Mouse (Mus musculus) layer of hippocampus, adult 11-12 months (tissue): ENCODE measurements around the gene Mrps11.
A peak's percentile ranks its signal among the peaks of the same experiment; 100 is the strongest.

ENCODE experiments used
- DNase-seq: peaks from one replicate; pipeline ENCODE4 v3.0.0; 2022; ENCODE audit warnings: low spot score

Gene Mrps11

DNA sequence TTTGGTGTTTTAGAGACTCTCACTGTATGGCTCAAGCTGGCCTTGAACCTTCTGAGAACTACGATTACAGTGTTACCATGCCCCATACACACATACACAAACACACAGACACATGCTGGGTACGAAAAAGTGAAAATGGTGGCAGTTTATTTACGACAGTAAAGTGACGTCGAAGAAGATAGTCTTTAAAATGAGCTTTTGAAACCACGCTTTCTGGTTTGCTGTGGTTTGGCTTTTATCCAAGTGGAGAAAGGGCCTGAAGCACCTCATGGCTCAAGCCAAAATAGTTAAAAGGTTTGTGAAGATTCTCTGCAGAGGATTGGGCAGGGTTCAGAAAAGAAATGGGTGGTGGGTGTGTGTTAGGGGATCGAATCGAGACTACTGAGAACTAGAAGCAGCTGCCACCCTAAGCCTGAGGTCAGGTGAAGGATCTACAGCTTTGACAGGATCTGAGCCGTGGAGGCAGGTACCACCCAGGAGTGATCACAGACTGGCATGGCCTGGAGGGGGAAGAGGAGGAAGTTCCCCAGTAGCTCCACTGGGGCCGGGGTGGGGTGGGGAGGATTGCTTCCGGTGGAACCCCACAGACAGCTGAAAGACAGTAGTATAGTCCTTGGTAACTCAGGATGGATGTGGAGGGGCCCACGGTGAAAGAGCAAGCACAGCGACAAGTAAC, 11.1 kb downstream of the Mrps11 start:
- no peak for DNase-seq

GRCm38 (mm10) chr7:78794571-78795092, 11.7 kb downstream of the Mrps11 start:
- no peak for DNase-seq

DNA sequence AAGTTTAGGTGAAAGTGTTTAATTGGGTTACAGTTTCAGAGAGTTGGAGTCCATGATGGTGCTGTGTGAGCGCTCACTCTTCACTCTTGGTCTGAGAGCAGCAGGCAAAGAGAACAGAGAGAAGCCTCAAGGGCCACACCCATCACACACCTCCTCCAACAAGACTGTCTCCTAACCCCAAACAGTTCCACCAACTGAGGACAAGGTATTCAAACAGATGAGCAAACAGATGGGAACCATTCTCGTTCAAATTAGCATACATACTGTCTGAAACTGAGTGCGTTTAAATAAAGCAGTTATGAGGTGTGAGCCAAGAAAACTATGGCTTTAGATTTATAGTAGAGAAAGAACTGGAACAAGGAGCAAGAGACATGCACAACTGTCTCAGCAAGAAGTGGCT, 13.7 kb downstream of the Mrps11 start:
- no peak for DNase-seq

DNA sequence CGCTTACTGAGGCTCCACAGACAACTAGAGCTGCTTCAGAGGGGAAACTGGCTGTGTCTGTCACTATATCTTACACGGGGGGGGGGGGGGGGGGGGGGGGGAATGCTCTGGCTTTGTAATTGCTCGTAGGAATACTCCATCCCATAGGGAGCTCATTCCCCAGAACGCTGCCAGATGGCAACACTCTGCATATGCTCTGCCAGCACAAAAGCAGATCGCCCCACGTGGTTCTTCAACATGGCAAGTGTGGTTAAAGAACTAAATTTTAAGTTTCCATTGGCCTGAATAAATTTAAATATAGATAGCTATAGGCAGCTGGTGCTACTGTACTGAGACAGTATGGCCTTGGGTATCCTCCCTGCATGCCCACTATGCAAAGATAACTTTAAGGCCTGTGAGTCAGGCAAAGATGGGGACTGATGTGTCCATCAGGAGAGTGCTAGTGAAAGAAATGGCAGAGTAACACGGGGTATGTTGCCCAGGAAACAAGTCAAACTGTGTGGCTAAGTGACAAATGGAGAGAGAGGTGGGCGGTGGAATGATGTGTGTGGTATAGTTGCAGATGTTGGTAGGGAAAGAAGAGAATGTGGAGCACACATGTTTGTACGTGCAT, 15.0 kb downstream of the Mrps11 start:
- peak; percentile 74 for DNase-seq

DNA sequence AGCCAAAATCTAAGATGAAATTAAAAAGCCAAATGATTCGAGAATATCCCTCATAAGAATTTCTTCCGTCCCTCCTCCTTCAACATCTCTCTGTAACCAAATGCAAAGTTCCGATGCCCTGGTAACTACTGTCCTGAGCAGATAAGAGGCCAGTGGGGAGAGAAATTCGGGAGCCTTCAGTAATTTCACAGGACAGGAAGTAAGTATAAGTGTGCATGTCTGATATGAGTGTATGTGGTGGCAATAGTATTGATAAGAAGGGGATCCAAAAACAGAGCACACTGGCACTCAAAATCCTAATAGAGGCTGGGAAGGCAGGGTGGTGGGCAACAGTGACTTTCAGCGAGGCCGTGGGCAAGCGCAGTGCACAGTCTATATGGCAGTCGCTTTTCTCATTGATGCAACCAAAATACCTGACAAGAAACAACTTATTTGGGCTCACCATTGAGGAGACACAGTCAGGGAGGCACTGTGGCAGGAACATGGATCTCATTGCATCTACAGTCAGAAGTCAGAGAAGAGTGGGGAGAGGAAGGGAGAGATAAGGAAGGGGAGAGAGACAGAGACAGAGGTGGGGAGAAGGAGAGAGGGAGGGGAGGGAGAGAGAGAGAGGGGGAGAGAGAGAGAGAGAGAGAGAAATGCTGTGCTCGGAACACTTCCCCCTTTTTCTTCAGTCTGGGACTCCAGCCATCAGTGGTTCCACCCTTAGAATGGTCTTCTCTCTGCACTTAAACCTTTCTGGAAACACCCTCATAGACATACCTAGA, 17.0 kb downstream of the Mrps11 start:
- DNase-seq, result no peak

GRCm38 (mm10) chr7:78803841-78804240, 20.9 kb downstream of the Mrps11 start:
- no peak for DNase-seq

DNA sequence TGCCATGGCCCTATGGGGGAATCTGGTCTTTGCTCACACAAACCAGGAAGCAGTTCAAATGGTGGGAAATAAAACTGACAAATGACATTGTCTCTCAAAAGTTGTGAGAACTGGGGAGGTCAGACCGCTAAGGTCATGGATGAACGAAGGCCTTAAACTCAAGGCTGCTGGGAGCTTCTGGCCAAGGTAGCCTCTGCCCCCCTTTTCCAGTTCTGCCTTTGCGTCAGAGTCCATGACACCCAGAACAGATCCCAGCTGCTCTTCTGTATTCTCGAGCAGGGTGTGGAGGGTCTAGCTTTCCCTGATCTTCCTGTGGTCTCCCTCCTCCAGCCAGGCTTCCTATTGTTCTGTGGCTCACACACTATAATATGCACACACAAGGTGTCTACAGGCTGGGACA, 24.3 kb downstream of the Mrps11 start:
- no peak for DNase-seq

DNA sequence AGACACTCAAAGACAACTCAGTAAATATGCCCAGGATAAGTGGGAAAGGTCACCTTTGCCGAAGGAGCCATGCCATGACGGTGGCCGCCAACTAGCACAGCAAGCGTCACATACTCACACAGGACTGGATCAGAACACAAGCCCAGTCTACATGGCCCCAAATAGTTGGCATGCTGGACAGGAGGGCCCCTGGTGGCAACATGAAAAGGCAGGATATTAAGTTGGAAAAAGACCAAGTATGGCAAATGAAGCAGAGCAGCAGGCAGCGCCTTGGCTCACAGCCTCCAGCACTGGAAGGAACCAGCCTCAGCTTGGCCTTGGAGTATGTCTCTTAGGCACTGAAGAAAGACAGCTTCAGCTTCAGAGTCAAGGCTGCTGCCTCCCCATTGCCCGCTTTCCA, 30.9 kb downstream of the Mrps11 start:
- DNase-seq, result no peak

GRCm38 (mm10) chr7:78814766-78815165, 31.8 kb downstream of the Mrps11 start:
- DNase-seq, result no peak

DNA sequence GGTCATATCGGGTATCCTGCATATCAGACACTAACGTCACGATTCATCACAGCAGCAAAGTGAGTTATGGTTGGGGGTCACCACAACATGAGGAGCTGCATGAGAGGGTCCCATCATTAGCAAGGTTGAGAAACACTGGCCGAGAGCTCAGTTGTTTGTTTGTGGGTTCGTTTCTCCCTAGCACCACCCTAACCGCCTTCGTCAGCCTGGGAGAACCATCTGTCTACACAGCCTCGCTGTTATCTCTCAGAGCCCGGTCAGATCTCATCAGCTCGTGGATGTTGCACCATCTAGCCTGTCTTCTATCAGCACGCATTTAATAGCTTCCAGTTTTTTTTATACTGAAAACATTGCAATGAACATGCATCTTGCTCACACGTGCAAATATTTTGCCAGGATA, 35.4 kb downstream of the Mrps11 start:
- DNase-seq, result no peak

DNA sequence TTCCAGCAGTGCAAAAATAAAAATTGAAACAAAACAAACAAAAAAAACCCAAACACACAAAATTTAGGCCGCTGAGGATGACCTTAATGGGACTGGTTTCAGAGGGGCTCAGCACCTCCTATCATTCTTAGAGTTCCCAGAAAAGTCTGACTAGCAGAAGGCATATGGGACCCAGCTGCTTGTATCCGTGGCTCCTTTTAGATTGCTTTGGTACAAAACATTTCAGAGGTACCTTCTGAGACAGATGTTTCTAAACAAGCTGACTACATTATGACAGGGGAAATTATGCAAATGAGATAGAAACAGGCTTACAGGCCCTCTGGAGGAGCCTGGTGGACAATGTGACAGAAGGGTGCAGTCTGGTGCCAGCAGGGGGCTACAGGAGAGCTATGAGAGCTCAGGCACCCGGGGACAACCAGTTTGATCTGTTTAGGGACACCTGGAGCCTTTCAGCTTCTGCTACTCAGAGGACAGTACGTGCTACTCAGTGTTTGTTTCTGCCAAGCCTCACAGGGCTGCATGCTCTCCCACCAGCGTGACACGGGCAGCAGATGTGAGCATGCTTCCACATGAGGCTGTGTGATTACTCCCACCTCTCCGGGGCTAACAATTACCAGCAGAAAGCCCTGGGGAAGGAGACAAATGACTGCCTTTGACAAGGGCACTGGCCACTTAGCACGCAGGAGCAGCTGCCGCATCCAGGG, 43.9 kb downstream of the Mrps11 start:
- DNase-seq, result no peak

DNA sequence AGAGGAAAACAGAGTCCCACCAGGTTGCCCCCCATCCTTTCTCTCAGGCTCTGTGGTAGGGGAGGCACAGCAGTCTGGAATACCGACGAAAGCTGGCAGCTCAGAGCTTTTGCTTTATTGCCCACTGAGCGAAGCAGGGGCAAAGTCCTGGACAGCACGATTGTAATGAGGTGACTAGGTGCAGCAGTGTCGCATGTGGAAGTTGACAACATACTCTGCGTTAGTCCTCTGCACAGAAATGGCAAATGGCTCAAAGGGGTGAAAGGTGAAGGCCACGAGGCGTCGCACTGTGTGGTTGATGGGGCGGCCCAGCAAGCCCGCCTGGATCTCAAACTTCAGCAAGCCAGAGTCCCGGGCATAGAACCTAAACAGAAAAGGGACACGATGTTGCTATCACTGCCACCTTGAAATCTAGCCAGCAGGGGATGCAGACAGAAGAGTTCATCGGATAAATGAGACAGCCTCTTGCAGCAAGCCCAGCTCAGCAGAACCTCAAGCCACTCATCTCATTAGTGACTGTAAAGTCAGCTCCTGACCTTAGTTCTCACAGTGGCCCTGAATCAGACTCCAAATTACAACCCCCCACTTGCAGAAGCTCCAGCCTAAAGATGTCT, 44.9 kb downstream of the Mrps11 start:
- DNase-seq, result no peak

DNA sequence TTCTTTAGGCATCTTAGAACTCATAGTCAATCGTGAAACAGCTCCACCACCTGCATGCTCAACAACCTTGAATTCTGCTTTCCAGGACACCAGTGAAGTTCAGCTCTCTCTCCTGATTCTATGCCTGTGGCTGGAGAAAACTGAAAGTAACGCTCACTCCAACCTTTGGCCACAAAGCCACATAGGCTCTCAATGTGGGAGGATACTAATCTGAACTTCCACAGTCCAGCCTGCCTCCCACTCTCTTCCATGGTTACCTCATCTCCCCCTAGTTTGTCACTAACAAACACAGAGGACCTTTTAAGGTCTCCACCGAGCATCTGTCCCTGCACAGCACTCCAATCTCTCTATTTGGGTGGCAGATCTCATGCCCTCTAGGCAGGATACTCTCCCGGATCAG, 52.7 kb downstream of the Mrps11 start:
- no peak for DNase-seq

DNA sequence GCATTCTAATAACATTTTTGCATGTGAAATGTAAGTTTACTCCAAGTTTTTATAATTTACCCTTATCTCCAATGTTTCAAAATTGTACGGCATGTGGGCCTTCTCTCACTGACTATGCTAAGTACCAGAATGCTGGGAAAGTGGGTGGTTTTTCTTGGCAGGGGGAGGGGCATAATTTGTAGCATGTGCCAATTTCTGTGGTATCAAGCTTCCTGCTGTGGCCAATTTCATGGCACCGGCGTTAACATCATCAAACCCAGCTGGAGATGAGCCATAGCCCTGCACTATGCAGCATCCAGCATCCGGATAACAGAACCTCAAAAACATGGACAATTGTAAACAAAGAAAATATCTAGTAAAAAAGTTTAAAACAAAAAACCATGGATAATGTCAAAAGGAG, 54.3 kb downstream of the Mrps11 start:
- DNase-seq, result no peak

- no peak for DNase-seq
Observed at GRCm38 (mm10) chr7:78841601-78842000, 58.7 kb downstream of the Mrps11 start.
